Mouse (Mus musculus) c-Kit-negative CD71-positive TER-119-positive erythroid progenitor cells, embryonic 14.5 days (primary cell): Measurements from ENCODE around the gene Tbxas1.

ENCODE experiments used
- DNase-seq: peaks from one replicate; pipeline ENCODE4 v3.0.0-alpha.2; 2013; ENCODE audit warnings: low read depth, low spot score

Tbxas1 gene

GRCm38 (mm10) chr6:39050836-39051235, 175.6 kb downstream of the Tbxas1 start:
- DNase-seq, result no peak

GRCm38 (mm10) chr6:39051799-39052556, 176.8 kb downstream of the Tbxas1 start:
- DNase-seq, result no peak

- no peak for DNase-seq
Observed at GRCm38 (mm10) chr6:39052636-39053035, 177.4 kb downstream of the Tbxas1 start.

DNA sequence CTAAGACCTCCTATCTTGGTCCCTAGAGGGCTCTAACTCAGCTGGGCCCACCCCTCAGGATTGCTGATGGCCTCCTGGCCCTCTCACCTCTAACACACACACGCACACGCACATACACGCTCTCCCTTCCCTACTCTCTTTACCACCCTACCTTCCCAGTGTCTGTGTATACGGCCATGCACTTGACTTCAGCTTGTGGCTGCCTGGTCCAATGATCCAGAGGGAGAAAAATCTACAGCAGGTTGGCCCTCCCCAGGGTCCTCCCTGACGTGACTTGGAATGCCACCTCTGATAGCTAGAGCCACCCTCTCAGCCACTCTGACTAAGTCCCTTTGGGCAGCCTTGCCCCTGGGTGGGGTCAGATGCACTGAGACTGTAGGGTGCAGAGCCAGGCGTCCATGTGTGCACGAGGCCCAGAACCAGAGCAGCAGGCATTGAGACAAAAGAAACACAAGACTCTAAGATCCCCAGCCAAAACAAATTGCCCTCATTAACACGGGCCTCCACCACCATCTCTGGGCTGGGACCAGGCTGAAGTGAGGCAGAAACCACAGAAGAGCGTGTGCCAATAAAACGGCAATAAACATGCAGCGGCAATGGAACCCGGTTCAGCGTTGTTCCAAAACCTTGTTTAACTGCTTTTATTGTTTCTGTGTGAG, 179.1 kb downstream of the Tbxas1 start:
- no peak for DNase-seq

DNA sequence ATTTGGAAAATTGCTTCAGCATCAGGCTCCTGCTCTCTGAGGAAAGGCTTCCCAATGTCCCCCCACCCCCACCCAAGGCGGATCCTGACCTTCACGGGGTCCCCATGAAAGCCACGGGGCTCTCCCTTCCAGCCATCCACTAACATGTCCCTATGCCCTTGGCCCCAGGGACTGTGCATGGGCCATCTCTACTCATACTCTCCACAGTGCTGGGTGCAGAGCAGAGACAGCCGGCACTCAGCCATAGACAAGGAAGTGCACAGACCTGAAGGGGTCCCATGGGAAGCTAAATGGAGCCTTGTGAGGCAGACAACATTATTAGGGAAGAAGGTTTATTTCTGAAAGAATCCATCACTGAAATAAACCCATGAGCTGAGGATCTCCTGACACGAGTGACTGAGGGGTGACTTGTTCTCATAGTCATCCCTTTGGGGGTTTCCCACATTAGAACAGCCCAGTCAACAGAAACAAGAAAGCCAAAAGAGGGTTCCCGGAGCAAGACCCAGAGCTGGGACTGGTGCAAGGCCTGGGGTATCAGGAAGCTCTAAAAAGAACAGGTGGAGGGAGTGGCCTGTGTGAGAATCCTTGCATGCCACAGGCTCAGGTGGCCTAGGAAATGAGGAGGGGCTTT, 179.8 kb downstream of the Tbxas1 start:
- no peak for DNase-seq

- DNase-seq, result no peak
Observed at GRCm38 (mm10) chr6:39055831-39056261, 180.6 kb downstream of the Tbxas1 start.

DNA sequence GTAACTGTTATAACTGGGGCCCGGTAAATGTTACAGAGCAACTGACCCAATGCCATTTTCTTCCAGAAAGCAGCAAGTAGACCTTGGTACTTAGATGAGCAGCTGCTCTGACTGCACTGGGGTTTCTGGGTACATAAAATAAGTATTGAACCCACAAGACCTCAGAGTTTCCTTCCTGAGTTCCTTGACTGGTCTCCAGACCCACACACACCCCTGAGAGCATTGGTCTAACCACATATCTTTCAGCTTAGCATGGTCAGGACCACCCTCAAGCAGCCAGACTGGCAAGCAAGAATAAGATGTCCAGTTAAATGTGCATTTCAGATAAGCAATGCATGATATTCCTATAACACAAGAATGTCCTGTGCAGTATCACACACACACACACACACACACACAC, 182.0 kb downstream of the Tbxas1 start:
- DNase-seq, result no peak

GRCm38 (mm10) chr6:39058389-39058788, 183.2 kb downstream of the Tbxas1 start:
- no peak for DNase-seq

DNA sequence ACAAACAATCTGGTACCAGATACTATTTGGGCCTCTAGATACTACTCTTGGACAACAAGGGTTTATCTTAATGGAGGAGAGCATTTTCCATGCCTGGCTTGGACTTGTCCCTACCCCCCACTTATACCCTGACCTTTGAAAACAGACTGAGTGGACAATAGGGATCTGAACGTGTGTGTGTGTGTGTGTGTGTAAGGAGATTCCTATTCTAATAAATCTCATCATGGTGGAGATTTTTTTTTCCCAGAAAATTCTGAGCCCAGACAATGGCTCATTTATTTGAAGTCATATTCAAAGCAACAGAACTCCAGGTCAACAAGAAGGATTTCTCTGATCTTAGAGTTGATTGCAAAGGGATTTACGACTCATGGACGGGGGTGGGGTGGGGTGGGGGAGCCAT, 183.7 kb downstream of the Tbxas1 start:
- DNase-seq, result no peak

- DNase-seq, result no peak
Observed at GRCm38 (mm10) chr6:39059547-39060497, 184.6 kb downstream of the Tbxas1 start.

GRCm38 (mm10) chr6:39061180-39061579, 186.0 kb downstream of the Tbxas1 start:
- DNase-seq, result no peak

DNA sequence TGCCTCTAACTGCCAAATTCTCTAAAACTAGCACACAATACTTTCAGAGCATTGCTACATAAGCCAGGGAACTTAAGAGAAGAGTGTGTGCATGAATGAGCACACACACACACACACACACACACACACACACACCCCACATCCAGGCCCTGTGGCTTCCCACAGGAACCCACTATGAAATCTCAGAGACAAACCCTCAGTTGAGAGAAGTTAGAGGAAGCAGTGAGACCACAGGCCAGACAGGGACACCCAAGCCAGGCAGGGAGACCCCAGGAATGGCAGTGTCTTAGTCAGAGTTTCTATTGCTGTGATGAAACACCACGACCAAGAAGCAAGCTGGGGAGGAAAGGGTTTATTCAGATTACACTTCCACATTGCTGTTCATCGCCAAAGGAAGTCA, 188.3 kb downstream of the Tbxas1 start:
- DNase-seq, result no peak

GRCm38 (mm10) chr6:39066935-39067578, 191.9 kb downstream of the Tbxas1 start:
- peak; percentile 65 for DNase-seq

DNA sequence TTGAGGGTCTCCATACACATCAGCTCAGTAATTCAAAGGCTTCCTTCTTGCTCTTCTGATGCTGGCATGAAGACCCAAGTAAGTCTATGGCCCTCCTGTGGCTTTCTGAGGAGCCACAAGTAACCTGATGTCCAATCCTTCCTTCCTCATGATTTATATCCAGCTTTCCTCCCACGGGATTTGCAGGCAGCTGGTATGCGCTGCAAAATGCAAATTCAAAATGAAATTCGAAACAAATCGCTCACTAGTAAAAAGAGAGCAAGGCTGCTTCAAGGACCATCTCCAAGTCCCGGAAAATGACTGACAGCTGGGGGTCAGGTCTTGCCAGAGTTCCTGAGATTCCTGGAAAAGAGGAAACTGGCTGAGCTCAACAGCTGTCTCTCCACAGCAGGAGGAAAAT, 197.5 kb downstream of the Tbxas1 start:
- DNase-seq, result no peak

- no peak for DNase-seq
Observed at GRCm38 (mm10) chr6:39074186-39074585, 199.0 kb downstream of the Tbxas1 start.

DNA sequence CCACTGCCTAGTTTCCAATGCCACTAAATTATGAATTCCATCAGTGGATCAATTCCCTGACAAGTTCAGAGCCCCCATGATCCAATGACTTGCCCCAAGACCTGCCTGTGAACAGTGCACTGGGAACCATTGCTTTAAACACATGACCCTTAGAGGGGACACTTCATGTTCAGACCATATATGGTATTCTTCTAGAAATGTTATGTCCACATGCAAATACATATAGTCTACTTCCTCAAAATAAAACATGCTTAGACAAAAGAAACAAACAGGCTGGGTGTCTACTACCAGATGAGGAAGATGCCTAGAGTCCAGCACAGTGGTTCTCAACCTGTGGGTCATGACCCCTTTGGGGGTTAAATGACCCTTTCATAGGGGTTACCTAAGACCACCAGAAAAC, 201.3 kb downstream of the Tbxas1 start:
- no peak for DNase-seq

DNA sequence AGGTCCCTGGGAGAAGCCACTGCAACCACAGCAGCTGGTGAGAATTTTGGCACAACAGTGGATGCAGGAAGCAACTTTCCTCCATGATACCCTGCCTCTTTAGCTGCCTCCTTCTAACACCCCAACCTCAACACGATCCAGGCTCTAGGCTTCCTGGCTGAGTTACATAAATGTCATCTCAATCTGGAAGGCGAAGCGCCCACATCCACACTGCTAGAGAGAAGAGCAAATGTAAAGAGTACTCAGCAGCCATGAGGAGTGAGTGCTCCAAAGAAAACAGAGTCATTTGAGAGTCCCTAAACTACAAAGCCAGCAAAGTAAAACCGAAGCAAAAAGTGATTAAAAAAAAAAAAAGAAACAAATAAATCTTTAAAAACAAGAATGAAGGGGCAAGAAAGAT, 229.4 kb downstream of the Tbxas1 start:
- DNase-seq, result no peak

GRCm38 (mm10) chr6:39106812-39107211, 231.6 kb downstream of the Tbxas1 start:
- no peak for DNase-seq

- no peak for DNase-seq
Observed at GRCm38 (mm10) chr6:39112701-39113100, 237.5 kb downstream of the Tbxas1 start.

DNA sequence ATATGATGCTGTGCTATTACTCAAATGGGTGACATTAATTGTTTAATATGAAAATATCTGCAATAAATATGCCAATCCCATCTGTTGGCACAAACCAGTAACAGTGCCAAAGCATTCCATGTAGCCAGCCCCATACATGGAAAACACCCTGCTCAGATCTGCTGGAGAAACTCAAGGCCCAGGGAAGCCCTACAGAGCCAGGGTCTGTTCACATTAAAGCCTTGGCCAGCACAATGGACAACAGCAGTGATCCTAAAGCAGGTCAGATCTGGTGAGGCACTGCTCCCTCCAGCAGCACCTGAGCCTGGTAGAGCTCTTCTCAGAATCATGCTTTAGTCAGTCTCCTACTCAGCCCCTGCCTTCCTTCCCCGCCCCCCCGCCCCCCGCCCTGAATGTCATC, 237.9 kb downstream of the Tbxas1 start:
- no peak for DNase-seq

- DNase-seq, result no peak
Observed at GRCm38 (mm10) chr6:39115438-39115837, 240.2 kb downstream of the Tbxas1 start.
